Comparison of ENCODE assay signal across 15 mouse cellular contexts in genomic region chr7:132074503-132074902, GRCm38 (mm10).
DNase-seq lines count a peak whose midpoint lies in the region.
"Had no signal": no experiment of that assay in that cellular context is flagged by ENCODE, and none has a peak within 500 bp of the region (broad histone marks: within the 10 kb centered on the region; RNA-seq: fewer than 3 reads in every experiment).

No protein-coding gene starts in this region.

- DNase-seq in layer of hippocampus, adult 18-20 months (ENCODE audit: low spot score in 2 of 2): peak; percentile 29 to 46
- no peak for DNase-seq in layer of hippocampus, postnatal 10 days (ENCODE audit: low spot score in 2 of 2)
- peak; percentile 57 for DNase-seq in right cerebral cortex, adult 18-20 months
- no peak for DNase-seq in right cerebral cortex, postnatal 4 days
- DNase-seq in brain, adult 2 months (ENCODE audit: low read depth, low spot score): peak; percentile 74
- DNase-seq in telencephalon, adult 2 months (ENCODE audit: low read depth, low spot score): peak; percentile 59
- DNase-seq in heart, postnatal 14 days: no peak
- DNase-seq: adrenal gland, adult 2 months; adrenal gland, postnatal 25 days; cerebellum, adult 11 months; cerebellum, adult 8-10 months; cerebellum, postnatal 14 days; embryo, embryonic 11 days; gastrocnemius, postnatal 10 days; heart, adult 18-20 months had no signal

- intact Hi-C loops in heart, postnatal 14 days (cut with DNase I): no loop called here

Comparison
In these comparisons a context has a peak if more than half of its experiments do, and no peak if none do; other contexts are left out.
1. DNase-seq: peak in layer of hippocampus, adult 18-20 months (2 of 2), right cerebral cortex, adult 18-20 months (single experiment), brain, adult 2 months (single experiment) and telencephalon, adult 2 months (single experiment); none in layer of hippocampus, postnatal 10 days (0 of 2), right cerebral cortex, postnatal 4 days (single experiment) and heart, postnatal 14 days (0 of 2).